Mouse (Mus musculus): ENCODE results near the gene Adi1. TPM values are rescaled to one million over a fixed set of nuclear protein-coding genes. Genes with fewer than 3 reads are reported as not detected.

Gene Adi1
- polyA plus RNA-seq, 1 experiment from 2014 or later: 54.0 TPM

DNA sequence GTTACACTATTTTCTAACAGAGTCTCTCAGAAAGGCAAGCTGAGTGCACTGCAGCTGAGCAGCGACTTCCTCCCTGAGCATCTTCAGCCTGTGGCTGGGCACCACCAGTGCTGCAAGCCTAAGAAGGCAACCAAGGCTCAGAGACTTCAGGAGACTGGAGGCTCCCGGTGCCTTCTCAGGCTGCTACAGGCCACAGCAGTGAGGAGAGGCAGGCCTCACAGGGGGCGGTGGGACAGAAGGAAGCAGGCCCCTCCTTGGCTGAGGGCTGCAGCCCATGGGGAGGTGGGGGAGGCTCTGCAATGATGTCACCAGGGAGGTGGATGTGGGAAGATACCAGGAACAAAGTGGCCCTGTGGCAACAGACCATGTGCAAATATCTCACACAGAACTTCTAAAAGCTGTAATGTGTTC is 25.1 kb downstream of the Adi1 start:
- no peak overlapping the region for H3K4me3 ChIP-seq (ENCODE audit: low read length)
- H3K9me3 ChIP-seq (replicated peaks; ENCODE audit: control insufficient read depth, low read length): no peaks in the 10 kb centered on the region
- H3K4me2 ChIP-seq (ENCODE audit: low read depth, low read length): no peak overlapping the region
- 25% methylated on average over 3 of the region's 3 CpGs for WGBS
- H3K4me1 ChIP-seq (ENCODE audit: control insufficient read depth, insufficient read depth, low read length): peaks cover 12% of the 10 kb centered on the region
- peaks cover 6% of the 10 kb centered on the region for H3K36me3 ChIP-seq (ENCODE audit: control insufficient read depth, insufficient read depth)
- no peaks in the 10 kb centered on the region; the same call in 1 of the 2 replicates for H3K27me3 ChIP-seq (ENCODE audit: control insufficient read depth, insufficient read depth, low read length)
- H3K9ac ChIP-seq (ENCODE audit: low read length): peak overlapping the region; percentile 32; the same call in 1 of the 2 replicates
- peak; percentile 20; the same call in 1 of the 2 replicates for ATAC-seq (replicated peaks; ENCODE audit: extremely low read depth, insufficient read depth, low FRiP score)
- H3K27ac ChIP-seq (ENCODE audit: low read length): peak overlapping the region; percentile 80

DNA sequence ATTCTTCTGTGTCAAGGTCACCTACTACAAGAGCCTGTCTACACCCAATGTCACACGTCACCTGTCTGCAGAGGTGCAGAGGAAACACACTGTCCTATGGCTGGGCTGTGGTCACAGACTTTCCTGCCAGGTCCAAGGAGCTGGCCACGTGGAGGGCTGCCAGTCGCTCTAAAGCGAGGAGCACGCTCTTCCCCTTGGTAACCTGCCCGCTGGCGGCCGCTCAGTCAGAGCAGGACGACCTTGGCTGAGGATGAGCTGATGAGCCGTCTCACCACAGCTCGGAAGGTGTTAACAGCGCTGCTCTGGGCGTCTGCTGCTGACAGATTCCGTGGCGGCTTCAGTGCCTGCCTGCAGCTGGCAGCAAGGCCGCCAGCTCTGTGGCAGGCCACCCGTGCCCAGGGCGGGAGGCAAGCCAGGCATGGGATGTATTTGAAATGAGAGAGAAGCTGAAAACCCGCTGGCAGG is 25.6 kb downstream of the Adi1 start:
- peak; percentile 84 for ATAC-seq (replicated peaks; ENCODE audit: extremely low read depth, insufficient read depth, low FRiP score)
- Histone ChIP-seq H3K9ac (ENCODE audit: low read length) (no peak overlapping the region; the same call in 1 of the 2 replicates), H3K4me2 (ENCODE audit: low read depth, low read length) (no peak overlapping the region), H3K4me3 (ENCODE audit: low read length) (no peak overlapping the region), H3K9me3 (replicated peaks; ENCODE audit: control insufficient read depth, low read length) (no peaks in the 10 kb centered on the region), H3K27ac (ENCODE audit: low read length) (peak overlapping the region; percentile 80), H3K4me1 (ENCODE audit: control insufficient read depth, insufficient read depth, low read length) (peaks cover 12% of the 10 kb centered on the region), H3K27me3 (ENCODE audit: control insufficient read depth, insufficient read depth, low read length) (no peaks in the 10 kb centered on the region; the same call in 1 of the 2 replicates), H3K36me3 (ENCODE audit: control insufficient read depth, insufficient read depth) (peaks cover 6% of the 10 kb centered on the region)
- 41% methylated on average over 19 of the region's 19 CpGs for WGBS

DNA sequence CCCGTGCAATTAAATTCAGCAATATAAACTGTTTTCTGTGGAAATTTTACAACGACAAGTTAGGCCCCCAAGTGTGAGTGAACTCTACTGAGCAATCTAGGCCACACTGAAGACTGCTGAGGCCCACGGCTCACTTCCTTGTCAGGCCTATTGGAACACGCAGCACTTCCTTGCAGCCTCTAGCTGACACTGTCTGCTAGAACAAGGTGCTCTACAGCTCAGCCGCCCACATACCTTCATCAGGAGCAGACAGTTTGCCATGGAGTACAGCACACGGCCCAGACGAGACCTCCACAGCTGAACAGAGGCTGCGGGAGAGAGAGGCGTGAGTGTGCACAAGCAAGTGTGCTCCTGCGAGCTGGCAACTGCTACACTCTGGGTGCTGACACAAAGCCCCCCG is 26.3 kb downstream of the Adi1 start:
- ATAC-seq (replicated peaks; ENCODE audit: extremely low read depth, insufficient read depth, low FRiP score): no peak
- H3K27ac ChIP-seq (ENCODE audit: low read length): no peak overlapping the region
- no peaks in the 10 kb centered on the region for H3K9me3 ChIP-seq (replicated peaks; ENCODE audit: control insufficient read depth, low read length)
- no peak overlapping the region for H3K9ac ChIP-seq (ENCODE audit: low read length)
- no peaks in the 10 kb centered on the region for H3K27me3 ChIP-seq (ENCODE audit: control insufficient read depth, insufficient read depth, low read length)
- H3K4me2 ChIP-seq (ENCODE audit: low read depth, low read length): no peak overlapping the region
- WGBS: 85% methylated on average over 11 of the region's 11 CpGs
- H3K4me1 ChIP-seq (ENCODE audit: control insufficient read depth, insufficient read depth, low read length): peaks cover 12% of the 10 kb centered on the region
- H3K4me3 ChIP-seq (ENCODE audit: low read length): no peak overlapping the region
- peaks cover 6% of the 10 kb centered on the region for H3K36me3 ChIP-seq (ENCODE audit: control insufficient read depth, insufficient read depth)

DNA sequence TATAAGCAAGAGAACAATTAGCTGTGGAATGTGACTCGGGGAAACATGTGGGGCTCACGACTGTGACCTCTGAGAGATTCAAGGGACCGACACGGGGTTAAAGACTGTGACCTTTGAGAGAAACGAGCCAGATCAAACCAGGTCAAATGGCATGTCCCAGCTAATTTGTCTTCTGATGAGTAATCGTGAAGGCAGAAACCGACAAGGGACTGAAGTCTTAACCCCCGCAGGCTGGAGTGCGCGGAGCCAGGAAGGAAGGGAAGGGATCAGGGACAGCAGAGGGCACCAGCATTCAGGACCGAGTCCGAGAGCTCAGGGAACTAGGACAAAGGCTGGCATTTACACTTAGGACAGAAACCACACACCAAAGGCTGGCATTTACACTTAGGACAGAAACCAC is 29.4 kb downstream of the Adi1 start:
- ATAC-seq (replicated peaks; ENCODE audit: extremely low read depth, insufficient read depth, low FRiP score): no peak
- no peak overlapping the region for H3K4me3 ChIP-seq (ENCODE audit: low read length)
- 42% methylated on average over 12 of the region's 12 CpGs for WGBS
- H3K27me3 ChIP-seq (ENCODE audit: control insufficient read depth, insufficient read depth, low read length): no peaks in the 10 kb centered on the region
- peaks cover under 1% of the 10 kb centered on the region; the same call in 1 of the 2 replicates for H3K36me3 ChIP-seq (ENCODE audit: control insufficient read depth, insufficient read depth)
- no peaks in the 10 kb centered on the region for H3K9me3 ChIP-seq (replicated peaks; ENCODE audit: control insufficient read depth, low read length)
- H3K4me1 ChIP-seq (ENCODE audit: control insufficient read depth, insufficient read depth, low read length): peaks cover 12% of the 10 kb centered on the region
- H3K9ac ChIP-seq (ENCODE audit: low read length): no peak overlapping the region
- H3K4me2 ChIP-seq (ENCODE audit: low read depth, low read length): no peak overlapping the region
- no peak overlapping the region for H3K27ac ChIP-seq (ENCODE audit: low read length)

DNA sequence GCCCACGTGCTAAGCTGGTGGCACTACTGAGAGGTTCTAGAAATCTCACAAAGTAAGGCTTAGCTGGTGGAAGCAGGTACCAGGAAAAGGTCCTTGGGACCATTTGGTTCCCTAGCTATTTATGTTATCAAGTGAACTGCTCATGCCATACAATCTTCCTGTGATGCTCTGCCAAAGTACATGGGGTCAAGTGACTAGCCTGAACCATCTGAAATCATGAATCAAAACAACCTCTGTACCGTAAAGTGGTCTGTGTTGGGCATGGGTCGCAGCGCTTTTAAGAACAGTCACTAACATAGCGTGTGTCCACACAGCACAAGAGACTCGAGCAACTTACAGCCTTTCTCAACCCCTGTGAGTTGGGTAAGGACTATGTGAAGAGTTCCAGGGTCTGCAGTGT is 30.2 kb downstream of the Adi1 start:
- H3K9ac ChIP-seq (ENCODE audit: low read length): no peak overlapping the region
- WGBS: 88% methylated on average over 6 of the region's 6 CpGs
- ATAC-seq (replicated peaks; ENCODE audit: extremely low read depth, insufficient read depth, low FRiP score): no peak
- H3K27ac ChIP-seq (ENCODE audit: low read length): no peak overlapping the region
- H3K9me3 ChIP-seq (replicated peaks; ENCODE audit: control insufficient read depth, low read length): no peaks in the 10 kb centered on the region
- H3K36me3 ChIP-seq (ENCODE audit: control insufficient read depth, insufficient read depth): peaks cover 3% of the 10 kb centered on the region; the same call in 1 of the 2 replicates
- H3K27me3 ChIP-seq (ENCODE audit: control insufficient read depth, insufficient read depth, low read length): no peaks in the 10 kb centered on the region
- no peak overlapping the region for H3K4me3 ChIP-seq (ENCODE audit: low read length)
- no peak overlapping the region for H3K4me2 ChIP-seq (ENCODE audit: low read depth, low read length)
- peaks cover 8% of the 10 kb centered on the region for H3K4me1 ChIP-seq (ENCODE audit: control insufficient read depth, insufficient read depth, low read length)

DNA sequence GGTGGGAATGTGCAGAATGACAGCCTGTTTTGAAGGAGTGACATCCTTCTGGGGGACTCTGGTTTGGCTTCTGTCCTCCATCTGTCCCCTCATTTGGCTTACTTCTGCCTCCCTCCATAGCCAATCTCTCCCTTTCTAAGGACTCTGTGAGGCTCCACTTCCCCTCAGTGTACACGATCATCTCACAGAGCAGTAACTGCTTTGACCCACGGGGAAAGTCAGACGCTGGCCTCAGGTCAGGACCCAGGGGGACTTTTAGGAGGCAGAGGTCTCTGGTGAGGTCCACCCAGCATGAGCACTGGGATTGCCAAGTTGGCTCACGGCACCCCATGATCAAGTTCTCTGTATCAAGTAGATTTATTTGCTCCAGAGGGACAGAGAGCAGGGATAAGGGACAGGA is 33.1 kb downstream of the Adi1 start:
- peaks cover 11% of the 10 kb centered on the region for H3K36me3 ChIP-seq (ENCODE audit: control insufficient read depth, insufficient read depth)

DNA sequence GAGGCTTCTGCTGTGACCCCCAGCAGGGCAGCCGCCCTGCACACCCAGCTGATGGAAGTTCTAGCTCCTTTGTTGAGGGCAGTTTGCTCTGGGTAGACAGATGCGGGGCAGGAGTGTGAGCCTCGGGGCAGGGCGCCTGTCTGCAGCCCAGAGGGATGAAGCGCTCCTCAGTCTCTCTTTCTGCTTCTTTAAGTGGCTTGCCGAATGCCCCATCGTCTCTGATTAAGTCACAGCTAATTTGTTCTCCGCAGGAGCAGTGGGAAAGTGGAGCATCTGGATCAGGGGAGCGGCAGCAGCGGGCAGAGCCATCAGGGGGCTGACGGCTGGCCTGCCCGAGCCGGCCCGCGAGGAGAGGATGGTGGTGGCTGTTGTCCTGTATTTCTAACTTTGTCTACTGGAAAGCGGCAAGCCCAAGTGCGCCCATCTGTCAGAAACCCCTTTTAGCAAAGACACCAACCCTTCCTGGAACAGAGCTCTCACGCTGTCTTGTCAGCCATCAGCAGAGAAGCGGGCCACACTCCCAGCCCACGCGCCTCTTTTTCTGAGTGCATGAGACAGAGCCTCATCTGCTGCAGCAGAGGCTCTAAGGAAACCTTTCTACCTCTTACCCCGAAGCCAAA is 35.6 kb downstream of the Adi1 start:
- Histone ChIP-seq H3K9me3 (replicated peaks; ENCODE audit: control insufficient read depth, low read length) (no peaks in the 10 kb centered on the region), H3K36me3 (ENCODE audit: control insufficient read depth, insufficient read depth) (peaks cover 14% of the 10 kb centered on the region)
- ATAC-seq (replicated peaks; ENCODE audit: extremely low read depth, insufficient read depth, low FRiP score): no peak

More for the DNA sequence above, 33.1 kb downstream of the Adi1 start:
- H3K27ac ChIP-seq (ENCODE audit: low read length): no peak overlapping the region
- no peaks in the 10 kb centered on the region for H3K4me1 ChIP-seq (ENCODE audit: control insufficient read depth, insufficient read depth, low read length)
- no peak for ATAC-seq (replicated peaks; ENCODE audit: extremely low read depth, insufficient read depth, low FRiP score)
- H3K4me3 ChIP-seq (ENCODE audit: low read length): no peak overlapping the region
- WGBS: 88% methylated on average over 4 of the region's 4 CpGs
- H3K27me3 ChIP-seq (ENCODE audit: control insufficient read depth, insufficient read depth, low read length): no peaks in the 10 kb centered on the region
- no peaks in the 10 kb centered on the region for H3K9me3 ChIP-seq (replicated peaks; ENCODE audit: control insufficient read depth, low read length)
- H3K9ac ChIP-seq (ENCODE audit: low read length): no peak overlapping the region
- H3K4me2 ChIP-seq (ENCODE audit: low read depth, low read length): no peak overlapping the region

DNA sequence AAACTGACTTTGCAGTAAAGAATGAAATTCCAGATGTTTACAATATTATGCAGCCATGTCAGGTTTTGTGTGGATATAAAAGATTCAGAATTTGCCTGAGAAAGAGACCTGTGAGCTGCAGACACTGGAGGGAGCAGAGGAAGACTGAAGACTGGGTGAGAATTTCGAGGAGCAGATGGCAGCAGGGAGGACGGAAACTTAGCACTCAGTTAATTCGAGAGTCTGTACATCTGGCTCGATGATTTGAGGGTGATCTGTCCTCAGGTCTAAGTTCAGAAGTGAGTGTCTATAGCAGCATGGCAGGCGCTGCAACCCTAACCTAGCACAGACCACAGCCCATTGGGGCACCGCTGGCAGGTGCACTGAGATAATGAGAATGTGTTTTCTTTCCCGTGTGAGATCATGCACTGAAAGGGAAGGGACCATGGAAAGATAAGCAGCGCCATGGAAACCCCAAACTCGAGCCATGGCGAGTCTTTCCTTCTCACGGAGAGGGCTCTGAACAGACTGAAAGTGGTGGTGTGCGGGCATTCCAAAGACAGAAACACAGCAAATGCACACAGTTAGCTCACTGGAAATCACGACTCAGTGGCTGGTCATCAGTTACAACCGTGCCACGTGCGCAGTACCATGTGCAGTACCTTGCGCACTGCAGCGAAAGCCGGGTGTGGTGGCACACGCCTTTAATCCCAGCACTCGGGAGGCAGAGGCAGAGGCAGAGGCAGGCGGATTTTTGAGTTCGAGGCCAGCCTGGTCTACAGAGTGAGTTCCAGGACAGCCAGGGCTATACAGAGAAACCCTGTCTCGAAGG is 40.0 kb downstream of the Adi1 start:
- ATAC-seq (replicated peaks; ENCODE audit: extremely low read depth, insufficient read depth, low FRiP score): no peak
- Histone ChIP-seq H3K36me3 (ENCODE audit: control insufficient read depth, insufficient read depth) (peaks cover 18% of the 10 kb centered on the region), H3K9me3 (replicated peaks; ENCODE audit: control insufficient read depth, low read length) (no peaks in the 10 kb centered on the region), H3K27me3 (ENCODE audit: control insufficient read depth, insufficient read depth, low read length) (no peaks in the 10 kb centered on the region), H3K9ac (ENCODE audit: low read length) (no peak overlapping the region), H3K4me1 (ENCODE audit: control insufficient read depth, insufficient read depth, low read length) (no peaks in the 10 kb centered on the region), H3K4me3 (ENCODE audit: low read length) (no peak overlapping the region), H3K4me2 (ENCODE audit: low read depth, low read length) (no peak overlapping the region), H3K27ac (ENCODE audit: low read length) (no peak overlapping the region)
- WGBS: 77% methylated on average over 24 of the region's 24 CpGs

More for the DNA sequence above, 35.6 kb downstream of the Adi1 start:
- 74% methylated on average over 22 of the region's 22 CpGs for WGBS
- Histone ChIP-seq H3K4me2 (ENCODE audit: low read depth, low read length) (no peak overlapping the region), H3K4me1 (ENCODE audit: control insufficient read depth, insufficient read depth, low read length) (no peaks in the 10 kb centered on the region), H3K27me3 (ENCODE audit: control insufficient read depth, insufficient read depth, low read length) (no peaks in the 10 kb centered on the region), H3K4me3 (ENCODE audit: low read length) (no peak overlapping the region), H3K9ac (ENCODE audit: low read length) (no peak overlapping the region), H3K27ac (ENCODE audit: low read length) (no peak overlapping the region)

DNA sequence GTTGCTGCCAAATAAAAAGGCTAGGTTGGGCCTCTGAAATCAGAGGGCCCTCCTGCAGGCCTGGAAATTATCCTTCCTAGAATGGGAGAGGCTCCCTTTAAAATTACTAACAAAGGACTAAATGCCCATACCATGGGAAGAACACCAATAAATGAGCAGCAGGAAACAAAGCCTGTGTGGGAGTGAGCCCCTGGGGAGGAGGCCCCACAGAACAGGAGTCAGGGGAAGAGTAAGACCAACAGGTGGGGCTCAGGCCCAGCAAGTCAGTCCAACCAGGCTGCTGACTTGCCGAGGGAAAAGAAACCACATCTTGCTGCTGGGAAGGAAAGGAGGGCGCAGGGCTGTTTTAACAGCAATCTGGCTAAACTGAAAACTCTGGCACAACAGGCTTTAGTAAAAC is 42.0 kb downstream of the Adi1 start:
- Histone ChIP-seq H3K27me3 (ENCODE audit: control insufficient read depth, insufficient read depth, low read length) (no peaks in the 10 kb centered on the region), H3K4me3 (ENCODE audit: low read length) (no peak overlapping the region), H3K4me2 (ENCODE audit: low read depth, low read length) (no peak overlapping the region), H3K9me3 (replicated peaks; ENCODE audit: control insufficient read depth, low read length) (no peaks in the 10 kb centered on the region), H3K36me3 (ENCODE audit: control insufficient read depth, insufficient read depth) (peaks cover 26% of the 10 kb centered on the region), H3K9ac (ENCODE audit: low read length) (no peak overlapping the region), H3K27ac (ENCODE audit: low read length) (no peak overlapping the region), H3K4me1 (ENCODE audit: control insufficient read depth, insufficient read depth, low read length) (no peaks in the 10 kb centered on the region)
- WGBS: 76% methylated on average over 2 of the region's 2 CpGs
- no peak for ATAC-seq (replicated peaks; ENCODE audit: extremely low read depth, insufficient read depth, low FRiP score)
